Mouse (Mus musculus): ENCODE results near the gene Cnpy2. TPM values are rescaled to one million over a fixed set of nuclear protein-coding genes. Genes with fewer than 3 reads are reported as not detected.
"Not testable (repeated sequence)": the region's sequence is repeated elsewhere in the genome, so short reads cannot be mapped to it uniquely, and the experiment has no call there.

Cnpy2 gene
- total and polyA plus RNA-seq, 2 experiments, result 72.0 to 107 TPM

DNA sequence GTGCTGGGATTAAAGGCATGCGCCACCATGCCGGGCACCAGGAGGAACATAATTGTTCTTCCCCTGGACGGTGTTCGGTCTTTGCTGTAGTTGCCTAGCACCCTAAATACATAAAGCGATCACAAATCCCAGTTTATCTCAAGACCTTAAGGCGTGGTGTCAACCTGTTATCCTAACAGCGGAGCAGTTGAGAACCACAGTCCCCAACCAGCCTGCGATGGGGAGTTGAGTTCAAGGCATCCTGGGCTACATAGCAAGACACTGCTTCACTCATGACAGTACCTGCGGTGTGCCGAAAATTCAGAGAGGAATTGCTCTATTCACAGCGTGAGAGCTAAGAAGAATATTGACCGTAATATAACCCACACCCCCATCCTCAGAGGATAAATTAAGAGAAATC lies 618 bp upstream of the Cnpy2 start:
- no peaks in the 10 kb centered on the region; the same call in 1 of the 2 replicates for H3K79me2 ChIP-seq (ENCODE audit: control insufficient read depth, insufficient read depth, low read length)
- TF ChIP-seq CTCF (IDR thresholded peaks at IDR 0.05; ENCODE audit: low read depth, low read length), result no peak
- no peak for TF ChIP-seq POLR2A (IDR thresholded peaks at IDR 0.05; ENCODE audit: extremely low read depth, insufficient read depth, low read length)
- no peak for DNase-seq (ENCODE audit: extremely low read depth, low read depth, low spot score)
- H3K27ac ChIP-seq (replicated peaks; ENCODE audit: insufficient read depth, low read depth, low read length), result no peak overlapping the region; the same call in 1 of the 2 replicates
- 67% methylated on average over 12 of the region's 12 CpGs for WGBS
- no peak overlapping the region for H3K4me3 ChIP-seq (ENCODE audit: insufficient read depth, low read depth, low read length)
- peaks cover 31% of the 10 kb centered on the region for H3K36me3 ChIP-seq (ENCODE audit: control insufficient read depth, insufficient read depth, low read length)
- no peaks in the 10 kb centered on the region for H3K27me3 ChIP-seq (ENCODE audit: control insufficient read depth, insufficient read depth, low read length)
- H3K9ac ChIP-seq (ENCODE audit: low read depth, low read length), result peak overlapping the region; percentile 52; the same call in 1 of the 2 replicates
- peaks cover 8% of the 10 kb centered on the region for H3K4me1 ChIP-seq (ENCODE audit: control insufficient read depth, insufficient read depth, low read length)

DNA sequence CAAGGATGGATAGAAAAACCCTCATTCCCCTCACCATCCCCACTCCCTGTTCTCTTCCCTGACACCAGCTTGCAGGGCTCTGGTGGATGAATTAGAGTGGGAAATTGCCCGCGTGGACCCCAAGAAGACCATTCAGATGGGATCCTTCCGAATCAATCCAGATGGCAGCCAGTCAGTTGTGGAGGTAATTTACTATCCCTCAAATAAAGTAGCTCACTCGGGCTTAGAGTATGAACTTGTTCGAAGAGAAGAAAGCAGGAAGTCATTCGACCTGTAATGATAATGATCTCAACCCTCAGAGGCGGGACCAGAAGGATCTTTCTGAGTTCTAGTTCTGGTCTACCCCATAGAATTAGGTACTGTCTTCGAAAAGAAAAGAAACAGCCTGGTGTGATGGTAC lies 1.3 kb downstream of the Cnpy2 start:
- H3K4me1 ChIP-seq (ENCODE audit: control insufficient read depth, insufficient read depth, low read length), result peaks cover 8% of the 10 kb centered on the region
- peak overlapping the region; percentile 91; the same call in 1 of the 2 replicates for H3K4me3 ChIP-seq (ENCODE audit: insufficient read depth, low read depth, low read length)
- H3K9ac ChIP-seq (ENCODE audit: low read depth, low read length), result peak overlapping the region; percentile 91
- H3K27ac ChIP-seq (replicated peaks; ENCODE audit: insufficient read depth, low read depth, low read length), result peak overlapping the region; percentile 97
- TF ChIP-seq POLR2A (IDR thresholded peaks at IDR 0.05; ENCODE audit: extremely low read depth, insufficient read depth, low read length) (no peak), CTCF (IDR thresholded peaks at IDR 0.05; ENCODE audit: low read depth, low read length) (no peak)
- 65% methylated on average over 8 of the region's 8 CpGs for WGBS
- peaks cover 29% of the 10 kb centered on the region for H3K36me3 ChIP-seq (ENCODE audit: control insufficient read depth, insufficient read depth, low read length)
- H3K27me3 ChIP-seq (ENCODE audit: control insufficient read depth, insufficient read depth, low read length), result no peaks in the 10 kb centered on the region
- no peaks in the 10 kb centered on the region; the same call in 1 of the 2 replicates for H3K79me2 ChIP-seq (ENCODE audit: control insufficient read depth, insufficient read depth, low read length)
- DNase-seq (ENCODE audit: extremely low read depth, low read depth, low spot score), result no peak

DNA sequence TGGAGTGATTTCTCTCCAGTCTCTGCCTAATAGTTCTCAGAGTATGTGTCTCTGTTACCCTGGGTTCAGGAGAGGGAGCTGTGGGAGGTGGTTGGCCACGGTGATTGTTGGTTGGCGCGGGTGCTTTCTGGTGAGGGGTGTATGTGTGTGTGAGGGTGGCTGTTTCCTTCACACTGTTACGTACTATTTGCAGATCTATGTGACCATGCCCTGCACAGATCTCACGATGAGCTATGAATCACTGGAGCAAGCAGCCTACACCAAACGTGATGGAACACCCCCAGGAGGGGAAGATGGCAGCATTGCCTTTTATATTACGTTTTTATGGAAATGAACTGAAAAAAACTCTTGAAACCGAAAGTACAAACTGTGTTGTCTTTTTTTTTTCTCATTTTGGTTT lies 4.6 kb downstream of the Cnpy2 start:
- Histone ChIP-seq H3K27me3 (ENCODE audit: control insufficient read depth, insufficient read depth, low read length) (no peaks in the 10 kb centered on the region), H3K27ac (replicated peaks; ENCODE audit: insufficient read depth, low read depth, low read length) (no peak overlapping the region), H3K36me3 (ENCODE audit: control insufficient read depth, insufficient read depth, low read length) (peaks cover 28% of the 10 kb centered on the region), H3K4me3 (ENCODE audit: insufficient read depth, low read depth, low read length) (no peak overlapping the region), H3K9ac (ENCODE audit: low read depth, low read length) (no peak overlapping the region), H3K4me1 (ENCODE audit: control insufficient read depth, insufficient read depth, low read length) (peaks cover 5% of the 10 kb centered on the region), H3K79me2 (ENCODE audit: control insufficient read depth, insufficient read depth, low read length) (no peaks in the 10 kb centered on the region; the same call in 1 of the 2 replicates)
- 95% methylated on average over 8 of the region's 8 CpGs for WGBS
- no peak for TF ChIP-seq POLR2A (IDR thresholded peaks at IDR 0.05; ENCODE audit: extremely low read depth, insufficient read depth, low read length)
- TF ChIP-seq CTCF (IDR thresholded peaks at IDR 0.05; ENCODE audit: low read depth, low read length), result no peak
- no peak for DNase-seq (ENCODE audit: extremely low read depth, low read depth, low spot score)

DNA sequence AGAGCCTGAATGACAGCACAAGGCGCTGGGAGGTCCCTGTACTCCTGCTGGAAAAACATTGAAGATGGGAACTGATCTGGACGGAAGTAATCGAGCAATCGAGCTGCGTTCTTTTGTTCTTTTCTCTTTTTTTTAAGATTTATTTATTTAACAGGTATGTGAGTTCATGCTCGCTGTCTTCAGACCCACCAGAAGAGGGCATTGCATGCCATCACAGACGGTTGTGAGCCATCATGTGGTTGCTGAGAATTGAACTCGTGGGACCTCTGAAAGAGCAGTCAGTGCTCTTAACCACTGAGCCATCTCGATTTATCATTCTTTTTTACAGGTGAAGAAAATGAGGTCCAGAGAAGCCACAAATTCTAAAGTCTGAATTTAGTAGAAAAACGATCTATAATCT lies 5.4 kb downstream of the Cnpy2 start:
- Histone ChIP-seq H3K36me3 (ENCODE audit: control insufficient read depth, insufficient read depth, low read length) (peaks cover 28% of the 10 kb centered on the region), H3K27ac (replicated peaks; ENCODE audit: insufficient read depth, low read depth, low read length) (no peak overlapping the region), H3K4me3 (ENCODE audit: insufficient read depth, low read depth, low read length) (no peak overlapping the region), H3K4me1 (ENCODE audit: control insufficient read depth, insufficient read depth, low read length) (peaks cover 5% of the 10 kb centered on the region), H3K9ac (ENCODE audit: low read depth, low read length) (no peak overlapping the region), H3K27me3 (ENCODE audit: control insufficient read depth, insufficient read depth, low read length) (no peaks in the 10 kb centered on the region), H3K79me2 (ENCODE audit: control insufficient read depth, insufficient read depth, low read length) (no peaks in the 10 kb centered on the region; the same call in 1 of the 2 replicates)
- no peak for DNase-seq (ENCODE audit: extremely low read depth, low read depth, low spot score)
- TF ChIP-seq POLR2A (IDR thresholded peaks at IDR 0.05; ENCODE audit: extremely low read depth, insufficient read depth, low read length) (no peak), CTCF (IDR thresholded peaks at IDR 0.05; ENCODE audit: low read depth, low read length) (no peak)
- 90% methylated on average over 10 of the region's 10 CpGs for WGBS

DNA sequence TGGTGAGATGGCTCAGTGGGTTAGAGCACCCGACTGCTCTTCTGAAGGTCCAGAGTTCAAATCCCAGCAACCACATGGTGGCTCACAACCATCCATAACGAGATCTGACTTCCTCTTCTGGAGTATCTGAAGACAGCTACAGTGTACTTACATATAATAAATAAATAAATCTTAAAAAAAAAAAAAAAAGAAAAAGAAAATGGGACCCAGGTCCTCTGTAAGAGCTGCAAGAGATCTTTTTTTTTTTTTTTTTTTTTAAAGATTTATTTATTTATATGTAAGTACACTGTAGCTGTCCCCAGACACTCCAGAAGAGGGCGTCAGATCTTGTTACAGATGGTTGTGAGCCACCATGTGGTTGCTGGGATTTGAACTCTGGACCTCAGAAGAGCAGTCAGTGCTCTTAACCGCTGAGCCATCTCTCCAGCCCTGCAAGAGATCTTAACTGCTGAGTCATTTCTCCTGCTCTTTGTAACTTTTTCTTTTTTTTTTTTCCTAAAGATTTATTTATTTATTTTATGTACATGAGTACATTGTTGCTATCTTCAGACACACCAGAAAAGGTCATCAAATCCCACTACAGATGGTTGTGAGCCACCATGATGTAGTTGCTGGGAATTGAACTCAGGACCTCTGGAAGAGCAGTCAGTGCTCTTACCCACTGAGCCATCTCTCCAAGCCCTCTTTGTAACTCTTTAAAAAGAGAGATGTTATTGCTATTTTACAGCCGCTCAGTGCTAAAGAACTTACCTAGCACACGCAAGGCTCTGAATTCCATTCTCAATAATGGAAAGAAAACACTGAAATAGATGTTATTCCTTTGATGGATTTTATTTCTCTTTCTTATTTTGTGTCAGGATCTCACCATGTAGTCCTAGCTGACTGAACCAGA lies 10.3 kb downstream of the Cnpy2 start:
- WGBS, result 78% methylated on average over 6 of the region's 6 CpGs
- H3K36me3 ChIP-seq (ENCODE audit: control insufficient read depth, insufficient read depth, low read length); H3K79me2 ChIP-seq (ENCODE audit: control insufficient read depth, insufficient read depth, low read length); H3K4me3 ChIP-seq (ENCODE audit: insufficient read depth, low read depth, low read length); H3K27me3 ChIP-seq (ENCODE audit: control insufficient read depth, insufficient read depth, low read length); H3K9ac ChIP-seq (ENCODE audit: low read depth, low read length); DNase-seq (ENCODE audit: extremely low read depth, low read depth, low spot score); H3K27ac ChIP-seq (replicated peaks; ENCODE audit: insufficient read depth, low read depth, low read length); H3K4me1 ChIP-seq (ENCODE audit: control insufficient read depth, insufficient read depth, low read length): not testable (repeated sequence)

DNA sequence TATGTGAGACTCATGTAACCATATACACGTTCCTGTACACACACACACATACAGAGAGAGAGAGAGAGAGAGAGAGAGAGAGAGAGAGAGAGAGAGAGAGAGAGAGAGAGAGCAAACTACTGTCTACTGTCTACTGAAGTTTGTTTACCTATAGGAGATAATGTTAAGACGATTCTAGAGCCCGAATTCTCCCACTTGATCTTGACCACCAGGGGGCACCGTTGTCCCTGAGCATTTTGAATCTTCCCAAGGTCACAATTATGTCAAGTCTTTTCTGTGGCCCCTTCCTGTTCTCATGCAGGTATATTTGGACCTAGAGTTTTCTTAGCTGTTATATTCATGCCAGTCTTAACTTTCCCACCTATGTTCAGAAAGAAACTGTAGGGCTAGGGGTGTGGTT lies 13.3 kb downstream of the Cnpy2 start:
- no peaks in the 10 kb centered on the region for H3K27me3 ChIP-seq (ENCODE audit: control insufficient read depth, insufficient read depth, low read length)
- peaks cover 20% of the 10 kb centered on the region; the same call in 1 of the 2 replicates for H3K79me2 ChIP-seq (ENCODE audit: control insufficient read depth, insufficient read depth, low read length)
- peaks cover 20% of the 10 kb centered on the region for H3K4me1 ChIP-seq (ENCODE audit: control insufficient read depth, insufficient read depth, low read length)
- no peaks in the 10 kb centered on the region for H3K36me3 ChIP-seq (ENCODE audit: control insufficient read depth, insufficient read depth, low read length)
- TF ChIP-seq POLR2A (IDR thresholded peaks at IDR 0.05; ENCODE audit: extremely low read depth, insufficient read depth, low read length) (no peak), CTCF (IDR thresholded peaks at IDR 0.05; ENCODE audit: low read depth, low read length) (peak; percentile 72)
- WGBS, result 4% methylated on average over 4 of the region's 4 CpGs
- H3K9ac ChIP-seq (ENCODE audit: low read depth, low read length), result no peak overlapping the region
- no peak overlapping the region for H3K4me3 ChIP-seq (ENCODE audit: insufficient read depth, low read depth, low read length)
- peak overlapping the region; percentile 72 for H3K27ac ChIP-seq (replicated peaks; ENCODE audit: insufficient read depth, low read depth, low read length)
- DNase-seq (ENCODE audit: extremely low read depth, low read depth, low spot score), result peak; percentile 74
